Mouse (Mus musculus) intestine, postnatal 0 days (tissue): ENCODE results near the gene Hoxc12. TPM values are rescaled to one million over a fixed set of nuclear protein-coding genes. Genes with fewer than 3 reads are reported as not detected.

Source experiments
- ATAC-seq: fragments of 200-750 bp; cut with Nextera tagmentation; 2 replicates; pipeline ENCODE4 v1.8.0; 2017; ENCODE audit warnings: mild to moderate bottlenecking, moderate TSS enrichment, moderate library complexity
- H3K27ac ChIP-seq: fragments of 300-500 bp; sonication (generic); 2 replicates; pipeline ENCODE4 v1.5.1; 2014; ENCODE audit warnings: mild to moderate bottlenecking, low read depth, low read length, moderate library complexity
- H3K27me3 ChIP-seq: fragments of 300-500 bp; sonication (generic); replicated peaks from 2 replicates; pipeline ENCODE4 v1.6.1; 2014; ENCODE audit warnings: low read length, mixed read lengths; ENCODE audit not compliant: control insufficient read depth, insufficient read depth
- H3K36me3 ChIP-seq: fragments of 300-500 bp; sonication (generic); 2 replicates; pipeline ENCODE4 v1.6.1; 2014; ENCODE audit warnings: mild to moderate bottlenecking, moderate library complexity; ENCODE audit not compliant: control insufficient read depth, insufficient read depth
- H3K4me1 ChIP-seq: fragments of 300-500 bp; sonication (generic); replicated peaks from 2 replicates; pipeline ENCODE4 v1.6.1; 2014; ENCODE audit warnings: antibody characterized with exemption, low read length, mixed read lengths; ENCODE audit not compliant: control insufficient read depth, insufficient read depth
- H3K4me2 ChIP-seq: fragments of 300-500 bp; sonication (generic); replicated peaks from 2 replicates; pipeline ENCODE4 v1.6.1; 2014; ENCODE audit warnings: low read depth, mild to moderate bottlenecking, moderate library complexity
- H3K4me3 ChIP-seq: fragments of 300-500 bp; sonication (generic); 2 replicates; pipeline ENCODE4 v1.5.1; 2014; ENCODE audit warnings: low read depth, low read length
- H3K9ac ChIP-seq: fragments of 300-500 bp; sonication (generic); 2 replicates; pipeline ENCODE4 v1.6.1; 2014; ENCODE audit warnings: mild to moderate bottlenecking, low read depth, low read length
- H3K9me3 ChIP-seq: fragments of 300-500 bp; sonication (generic); 2 replicates; pipeline ENCODE4 v1.6.1; 2016; ENCODE audit warnings: mixed run types; ENCODE audit not compliant: control insufficient read depth
- CTCF ChIP-seq: sonication (generic); IDR thresholded peaks from 2 replicates; pipeline ENCODE4 v1.5.1; 2016; ENCODE audit warnings: low read depth, mild to moderate bottlenecking, control low read depth, antibody characterized with exemption, moderate library complexity
- WGBS: fragments of 180-500 bp; shearing (Covaris S2); extraction: QIAGEN DNeasy Blood & Tissue Kit; methylation state at CpG from one replicate; pipeline ENCODE4 v1.1.7; 2014; 5-methylcytosine and 5-hydroxymethylcytosine counted together
- polyA plus RNA-seq: library from polyadenylated mRNA; unstranded; fragments of >200 nt; fragmentation: Nextera tagmentation; extraction: Ambion mirVana; gene quantifications from 2 replicates; pipeline ENCODE4 v1.2.1, GENCODE M21; 2015

Gene Hoxc12
- polyA plus RNA-seq, 1 experiment from 2014 or later = not detected

DNA sequence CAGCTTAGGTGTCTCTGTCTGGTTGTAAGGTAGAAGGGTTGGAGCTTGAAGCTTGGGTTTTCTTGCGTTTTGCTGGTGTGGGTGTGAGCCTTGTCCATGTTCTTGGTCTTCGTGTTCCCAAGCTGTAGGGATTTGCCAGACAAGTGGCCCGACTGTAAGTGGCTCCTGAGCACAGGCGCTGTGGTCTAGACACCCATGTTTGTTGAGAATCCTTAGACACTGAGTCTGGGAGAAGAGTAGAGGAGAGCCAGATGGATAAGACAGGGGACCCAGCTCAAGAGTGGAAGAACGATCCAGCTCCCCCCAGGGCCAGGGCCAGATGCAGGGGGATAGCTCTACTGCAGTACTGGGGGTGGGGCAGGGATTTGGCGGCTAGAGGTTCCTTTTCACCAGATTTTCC, 36.2 kb downstream of the Hoxc12 start:
- Histone ChIP-seq H3K27me3 (peaks cover 97% of the 10 kb centered on the region), H3K36me3 (no peaks in the 10 kb centered on the region), H3K4me1 (no peaks in the 10 kb centered on the region), H3K4me3 (no peak overlapping the region), H3K27ac (no peak overlapping the region), H3K9me3 (no peaks in the 10 kb centered on the region), H3K9ac (no peak overlapping the region), H3K4me2 (no peak overlapping the region)
- TF ChIP-seq CTCF = no peak
- no peak for ATAC-seq
- WGBS = 2% methylated on average over 6 of the region's 6 CpGs

DNA sequence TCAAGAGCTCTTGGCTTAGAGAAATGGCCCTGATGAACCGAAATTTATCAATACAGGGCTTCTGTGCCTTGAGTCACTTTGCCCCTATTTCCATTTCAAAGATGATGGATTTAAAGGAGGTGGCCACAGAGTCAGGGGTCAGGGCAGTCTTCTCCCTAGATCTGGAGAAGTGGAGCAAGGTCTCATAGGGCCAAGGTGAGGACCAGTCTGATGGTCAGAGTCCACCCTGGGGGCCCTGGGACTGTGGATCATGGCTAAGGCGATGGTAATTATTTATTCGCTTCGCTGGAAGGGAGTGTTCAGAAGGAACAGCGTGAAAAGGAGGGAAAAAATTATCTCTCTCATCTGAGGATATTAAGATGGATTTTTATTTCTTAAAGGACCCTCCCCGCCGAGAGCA, 38.5 kb downstream of the Hoxc12 start:
- no peak for ATAC-seq
- Histone ChIP-seq H3K9ac (no peak overlapping the region), H3K27ac (no peak overlapping the region), H3K27me3 (peaks cover 99% of the 10 kb centered on the region), H3K4me3 (no peak overlapping the region), H3K4me1 (no peaks in the 10 kb centered on the region), H3K4me2 (no peak overlapping the region), H3K36me3 (no peaks in the 10 kb centered on the region), H3K9me3 (no peaks in the 10 kb centered on the region)
- TF ChIP-seq CTCF = no peak
- 6% methylated on average over 7 of the region's 7 CpGs for WGBS

- H3K9ac ChIP-seq = no peak overlapping the region
- no peaks in the 10 kb centered on the region for H3K36me3 ChIP-seq
- no peak overlapping the region for H3K27ac ChIP-seq
- 0 out of 2 replicates have a peak overlapping the region, but pooled peaks have one; percentile 2 for H3K4me3 ChIP-seq
- 2% methylated on average over 21 of the region's 21 CpGs for WGBS
- no peak for ATAC-seq
- peaks cover 99% of the 10 kb centered on the region for H3K27me3 ChIP-seq
- no peak for TF ChIP-seq CTCF
- H3K9me3 ChIP-seq = no peaks in the 10 kb centered on the region
- H3K4me1 ChIP-seq = no peaks in the 10 kb centered on the region
- H3K4me2 ChIP-seq = no peak overlapping the region
Observed at GRCm38 (mm10) chr15:102975688-102976111, 39.1 kb downstream of the Hoxc12 start.

GRCm38 (mm10) chr15:102976171-102976570, 39.6 kb downstream of the Hoxc12 start, which contains the start of gene Hoxc9:
Gene Hoxc9, plus strand, starts transcription at chr15:102976439.
- no peaks in the 10 kb centered on the region for H3K4me1 ChIP-seq
- H3K4me3 ChIP-seq = peak within 1 kb of the TSS; percentile 29
- under 1% methylated on average over 15 of the region's 20 CpGs for WGBS
- no peak for TF ChIP-seq CTCF
- H3K36me3 ChIP-seq = no peaks in the 10 kb centered on the region
- peaks cover 99% of the 10 kb centered on the region for H3K27me3 ChIP-seq
- H3K27ac ChIP-seq = no peak within 1 kb of the TSS
- peak within 1 kb of the TSS; percentile 45 for H3K4me2 ChIP-seq
- H3K9me3 ChIP-seq = no peaks in the 10 kb centered on the region
- ATAC-seq = no peak
- H3K9ac ChIP-seq = no peak within 1 kb of the TSS

DNA sequence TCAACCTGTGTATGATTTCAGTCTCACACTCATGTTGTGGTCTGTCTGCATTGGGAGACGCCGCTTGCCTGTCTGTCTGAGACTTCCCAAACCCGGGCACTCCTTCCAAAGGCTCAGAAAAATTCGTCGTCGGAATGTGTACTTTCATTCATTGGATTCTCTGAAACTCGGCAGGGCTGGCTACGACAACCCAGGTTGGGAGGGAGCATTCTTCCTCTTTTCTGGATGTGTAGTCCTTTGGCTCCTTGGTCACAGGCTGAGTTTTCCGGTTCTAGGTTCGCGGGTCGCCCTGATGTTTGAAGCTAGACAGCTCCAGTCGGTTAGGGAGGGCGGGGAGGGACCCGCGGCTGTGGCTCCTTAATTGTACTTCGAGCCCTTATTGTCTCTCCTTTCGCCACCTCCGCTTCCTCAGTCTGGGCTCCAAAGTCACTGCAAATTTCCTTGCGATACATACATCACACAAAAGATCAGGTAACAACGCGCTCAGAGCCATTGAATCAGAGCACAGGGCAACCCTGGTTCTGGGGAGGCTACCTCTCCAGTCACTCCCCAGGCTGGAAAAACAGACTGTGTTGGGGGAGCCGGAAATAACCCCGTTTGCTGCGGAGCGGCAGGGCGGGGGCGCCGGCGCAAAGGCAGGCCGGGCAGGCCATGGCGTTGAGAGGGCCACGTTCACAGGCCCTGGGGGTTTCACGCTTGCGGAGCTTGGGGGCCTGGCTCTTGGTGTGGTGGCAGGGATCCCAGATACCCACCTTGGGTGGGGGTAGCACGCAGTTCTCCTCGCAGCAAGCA, 40.3 kb downstream of the Hoxc12 start:
- H3K4me2 ChIP-seq = peak overlapping the region; percentile 45
- H3K36me3 ChIP-seq = no peaks in the 10 kb centered on the region
- ATAC-seq = no peak; the same call in 1 of the 2 replicates
- H3K9ac ChIP-seq = no peak overlapping the region
- 2% methylated on average over 37 of the region's 37 CpGs for WGBS
- H3K4me1 ChIP-seq = no peaks in the 10 kb centered on the region
- TF ChIP-seq CTCF = no peak
- no peak overlapping the region for H3K27ac ChIP-seq
- H3K27me3 ChIP-seq = peaks cover 99% of the 10 kb centered on the region
- H3K9me3 ChIP-seq = no peaks in the 10 kb centered on the region
- peak overlapping the region; percentile 29 for H3K4me3 ChIP-seq

DNA sequence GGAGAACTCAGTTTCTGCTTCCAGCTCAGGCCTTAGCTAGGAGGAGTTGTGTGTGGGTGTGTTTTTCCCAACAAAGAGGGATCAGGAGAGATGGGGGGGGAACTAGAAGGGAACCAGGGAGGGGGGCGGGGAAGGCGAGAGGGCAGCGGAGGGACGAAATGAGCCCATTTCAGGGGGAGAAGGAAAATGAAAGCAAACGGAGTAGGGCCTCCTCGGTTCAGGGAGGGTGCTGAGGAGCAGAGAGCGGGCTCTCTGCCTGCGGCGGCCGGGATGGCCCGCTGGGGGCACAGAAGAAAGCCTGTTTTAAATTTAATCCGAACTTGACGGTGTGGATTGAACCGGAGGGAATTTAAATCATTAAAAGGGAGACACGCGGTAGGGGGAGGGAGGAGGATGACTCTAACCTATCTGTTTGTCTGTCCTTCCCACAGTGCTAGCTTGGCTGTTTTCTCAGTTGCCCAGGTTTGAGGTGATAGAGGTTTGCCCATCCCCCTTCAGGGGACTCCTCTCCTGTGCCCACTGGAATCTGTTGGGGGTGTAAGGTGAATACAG, 40.9 kb downstream of the Hoxc12 start:
- Histone ChIP-seq H3K9me3 (no peaks in the 10 kb centered on the region), H3K4me3 (peak overlapping the region; percentile 29), H3K9ac (no peak overlapping the region), H3K27me3 (peaks cover 99% of the 10 kb centered on the region), H3K36me3 (no peaks in the 10 kb centered on the region), H3K27ac (no peak overlapping the region), H3K4me1 (0 out of 2 replicates have a peak, but pooled peaks cover 3% of the 10 kb centered on the region), H3K4me2 (peak overlapping the region; percentile 45)
- no peak for ATAC-seq
- no peak for TF ChIP-seq CTCF
- WGBS = 8% methylated on average over 16 of the region's 16 CpGs
